Mouse (Mus musculus): ENCODE data around the gene Aldh5a1. TPM values are rescaled to one million over a fixed set of nuclear protein-coding genes. Genes with fewer than 3 reads are reported as not detected.

Aldh5a1 gene
- polyA plus RNA-seq, 1 experiment from 2014 or later = 8.9 TPM

Other genes starting within 250 kb of the Aldh5a1 start
- gene Armh2, start 196.4 kb downstream of the Aldh5a1 start, polyA plus RNA-seq (2016; fragmentation: Nextera tagmentation; extraction: Ambion mirVana) = not detected in 2 replicates
- 67.6 and 76.3 TPM in 2 replicates for gene Gmnn, start 175.7 kb downstream of the Aldh5a1 start, polyA plus RNA-seq (2016; fragmentation: Nextera tagmentation; extraction: Ambion mirVana)
- gene BC005537, start 136.0 kb downstream of the Aldh5a1 start, polyA plus RNA-seq (2016; fragmentation: Nextera tagmentation; extraction: Ambion mirVana) = 16.5 and 20.8 TPM in 2 replicates
- gene Acot13, start 106.1 kb downstream of the Aldh5a1 start, polyA plus RNA-seq (2016; fragmentation: Nextera tagmentation; extraction: Ambion mirVana) = 39.7 and 50.8 TPM in 2 replicates
- gene Tdp2, start 106.0 kb downstream of the Aldh5a1 start, polyA plus RNA-seq (2016; fragmentation: Nextera tagmentation; extraction: Ambion mirVana) = 59.5 and 61.6 TPM in 2 replicates
- gene D130043K22Rik, start 92.5 kb downstream of the Aldh5a1 start, polyA plus RNA-seq (2016; fragmentation: Nextera tagmentation; extraction: Ambion mirVana) = 1.9 and 2.3 TPM in 2 replicates
- gene Gpld1, start 5.5 kb upstream of the Aldh5a1 start, polyA plus RNA-seq (2016; fragmentation: Nextera tagmentation; extraction: Ambion mirVana) = 1.0 and 2.3 TPM in 2 replicates
- 26.1 and 31.9 TPM in 2 replicates for gene Mrs2, start 82.7 kb upstream of the Aldh5a1 start, polyA plus RNA-seq (2016; fragmentation: Nextera tagmentation; extraction: Ambion mirVana)
- gene Dcdc2a, start 118.3 kb upstream of the Aldh5a1 start, polyA plus RNA-seq (2016; fragmentation: Nextera tagmentation; extraction: Ambion mirVana) = 2.1 and 3.6 TPM in 2 replicates

Data from hindbrain, embryonic 12.5 days (tissue).